9 mouse cellular contexts compared by ENCODE assay signal in the genomic region with DNA sequence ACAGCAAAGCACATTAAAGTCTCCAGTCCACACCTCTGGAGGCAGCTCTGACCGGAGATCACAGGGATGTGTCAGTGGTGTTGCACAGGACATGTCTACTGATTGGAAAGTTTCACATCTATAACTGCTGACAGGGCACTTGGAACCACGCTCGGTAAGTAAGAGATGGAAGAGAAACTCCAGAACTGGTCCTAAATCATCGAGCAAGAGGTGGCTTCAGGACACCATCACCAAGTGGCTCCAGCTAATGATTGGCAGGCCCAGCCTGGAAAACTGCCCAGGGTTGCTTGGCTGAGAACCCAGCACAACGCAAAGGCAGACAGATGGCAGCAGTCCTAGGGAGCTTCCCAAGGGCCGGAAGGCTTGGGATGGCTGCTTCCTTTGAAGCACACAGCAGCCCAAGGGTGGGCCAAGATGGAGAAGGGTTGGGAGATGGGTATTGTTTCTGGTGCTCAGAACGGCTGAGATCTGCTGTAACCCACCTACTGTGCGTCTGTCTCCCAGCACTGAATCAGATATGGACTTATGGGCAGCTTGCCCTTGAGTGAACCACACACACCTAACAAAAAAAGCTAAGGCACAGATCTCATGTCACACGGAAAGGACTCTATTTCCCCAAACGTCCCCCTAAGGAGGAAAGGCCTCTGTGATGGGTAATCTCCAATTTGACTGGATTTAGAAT.
DNase-seq lines count a peak whose midpoint lies in the region; ATAC-seq and TF ChIP-seq lines count a peak whose summit lies in the region.
"Had no signal": no experiment of that assay in that cellular context is flagged by ENCODE, and none has a peak within 500 bp of the region (broad histone marks: within the 10 kb centered on the region; RNA-seq: fewer than 3 reads in every experiment).

No protein-coding gene starts in this region.

- no peaks in the 10 kb centered on the region for H3K9me3 ChIP-seq in forebrain, embryonic 12.5 days
- H3K9me3 ChIP-seq in forebrain, embryonic 10.5 days, result no peaks in the 10 kb centered on the region
- H3K9me3 ChIP-seq in lung, embryonic 14.5 days (ENCODE audit: low read depth, low read length), result no peaks in the 10 kb centered on the region
- H3K9me3 ChIP-seq: liver, embryonic 13.5 days had no signal

- H3K4me1 ChIP-seq in forebrain, embryonic 12.5 days, result peaks cover 20% of the 10 kb centered on the region
- H3K4me1 ChIP-seq in forebrain, embryonic 10.5 days, result peaks cover 23% of the 10 kb centered on the region
- peaks cover 16% of the 10 kb centered on the region for H3K4me1 ChIP-seq in lung, embryonic 14.5 days (ENCODE audit: insufficient read depth)

- no peak overlapping the region for H3K4me3 ChIP-seq in forebrain, embryonic 12.5 days (replicated peaks)
- no peak overlapping the region for H3K4me3 ChIP-seq in forebrain, embryonic 10.5 days
- H3K4me3 ChIP-seq in lung, embryonic 14.5 days (ENCODE audit: low read depth, low read length), result no peak overlapping the region
- H3K4me3 ChIP-seq: liver, embryonic 13.5 days had no signal

- H3K4me2 ChIP-seq in forebrain, embryonic 12.5 days, result no peak overlapping the region
- H3K4me2 ChIP-seq in lung, embryonic 14.5 days, result no peak overlapping the region
- H3K4me2 ChIP-seq: liver, embryonic 13.5 days had no signal

- DNase-seq in forebrain, embryonic 10.5 days (ENCODE audit: extremely low spot score, low spot score), result no peak
- peak; percentile 95 for DNase-seq in cerebellum, adult 11-12 months
- peak; percentile 91 for DNase-seq in gastrocnemius, postnatal 25 days
- DNase-seq in kidney, postnatal 25 days, result peak; percentile 94 to 95
- DNase-seq in lung, embryonic 14.5 days, result peak; percentile 86
- DNase-seq in urinary bladder, postnatal 10 days (ENCODE audit: low spot score), result peak; percentile 47
- no peak for DNase-seq in thymus, postnatal 4 days
- DNase-seq: liver, embryonic 13.5 days had no signal

- no peak overlapping the region for H3K9ac ChIP-seq in forebrain, embryonic 12.5 days
- no peak overlapping the region for H3K9ac ChIP-seq in lung, embryonic 14.5 days
- H3K9ac ChIP-seq: liver, embryonic 13.5 days had no signal

- ATAC-seq in forebrain, embryonic 12.5 days (ENCODE audit: low FRiP score), result no peak
- no peak for ATAC-seq in lung, embryonic 14.5 days (ENCODE audit: insufficient read depth)

- peak; percentile 31 for TF ChIP-seq CTCF in lung, embryonic 14.5 days (IDR thresholded peaks at IDR 0.05; ENCODE audit: low read depth)

- H3K36me3 ChIP-seq in forebrain, embryonic 12.5 days (replicated peaks), result no peaks in the 10 kb centered on the region
- H3K36me3 ChIP-seq in forebrain, embryonic 10.5 days (replicated peaks), result no peaks in the 10 kb centered on the region
- peaks cover 3% of the 10 kb centered on the region; the same call in 1 of the 2 replicates for H3K36me3 ChIP-seq in lung, embryonic 14.5 days (ENCODE audit: insufficient read depth)
- H3K36me3 ChIP-seq: liver, embryonic 13.5 days had no signal

- WGBS in forebrain, embryonic 12.5 days, result 86% methylated on average over 10 of the region's 10 CpGs
- 91% methylated on average over 10 of the region's 10 CpGs for WGBS in forebrain, embryonic 10.5 days
- 64% methylated on average over 10 of the region's 10 CpGs for WGBS in lung, embryonic 14.5 days

- H3K27ac ChIP-seq in forebrain, embryonic 12.5 days, result 0 out of 2 replicates have a peak overlapping the region, but pooled peaks have one; percentile 5
- no peak overlapping the region for H3K27ac ChIP-seq in forebrain, embryonic 10.5 days
- H3K27ac ChIP-seq in lung, embryonic 14.5 days (ENCODE audit: low read depth), result no peak overlapping the region
- H3K27ac ChIP-seq: liver, embryonic 13.5 days had no signal

- no peaks in the 10 kb centered on the region for H3K27me3 ChIP-seq in forebrain, embryonic 12.5 days
- no peaks in the 10 kb centered on the region for H3K27me3 ChIP-seq in forebrain, embryonic 10.5 days (ENCODE audit: poor library complexity, severe bottlenecking)
- H3K27me3 ChIP-seq in lung, embryonic 14.5 days (ENCODE audit: insufficient read depth, low read length), result no peaks in the 10 kb centered on the region
- H3K27me3 ChIP-seq: liver, embryonic 13.5 days had no signal

Comparison
In these comparisons a context has a peak if more than half of its experiments do, and no peak if none do; other contexts are left out.
1. DNase-seq: peak in cerebellum, adult 11-12 months (single experiment), gastrocnemius, postnatal 25 days (single experiment), kidney, postnatal 25 days (2 of 2), lung, embryonic 14.5 days (single experiment) and urinary bladder, postnatal 10 days (single experiment); none in forebrain, embryonic 10.5 days (single experiment) and thymus, postnatal 4 days (single experiment).